Mouse (Mus musculus): ENCODE data around the gene Sipa1l1. TPM values are rescaled to one million over a fixed set of nuclear protein-coding genes. Genes with fewer than 3 reads are reported as not detected.

The Sipa1l1 gene
- 24.8 and 29.2 TPM in 2 replicates for polyA plus RNA-seq (2012; rRNA removed)

GRCm38 (mm10) chr12:82168820-82169533 is at the start of gene Sipa1l1:
TSS of gene Sipa1l1 (plus strand) at chr12:82169320.

Data from central nervous system, embryonic 11.5 days (tissue).